Mouse (Mus musculus) hematopoietic stem cell, adult 5-6 weeks (primary cell): ENCODE measurements around the gene Edc3. TPM values are rescaled to one million over a fixed set of nuclear protein-coding genes. Genes with fewer than 3 reads are reported as not detected.

Experiments used
- ATAC-seq, 2 experiments: fragments of 125-278 bp in 1 of 2; replicated peaks in 1 of 2; 2 replicates each; pipeline ENCODE4 v1.8.0; 2016 to 2017; ENCODE audit warnings: inconsistent platforms in 2 of 2, mild to moderate bottlenecking in 2 of 2, moderate number of reproducible peaks in 2 of 2, low read depth in 1 of 2, moderate TSS enrichment in 1 of 2; ENCODE audit not compliant: low FRiP score in 2 of 2, poor library complexity in 2 of 2, severe bottlenecking in 2 of 2, insufficient read depth in 1 of 2, low TSS enrichment in 1 of 2
- total RNA-seq: library from RNA; stranded (forward); fragments of 172-1452, 232-1000 nt; gene quantifications from 2 replicates; pipeline ENCODE4 v1.2.3, GENCODE M21; 2017

Gene Edc3
- total RNA-seq, 1 experiment from 2014 or later: 5.4 TPM

- no peak for ATAC-seq
Observed at GRCm38 (mm10) chr9:57770214-57770613, 61.9 kb downstream of the Edc3 start.

- ATAC-seq: no peak
Observed at GRCm38 (mm10) chr9:57770836-57771235, 62.5 kb downstream of the Edc3 start.

GRCm38 (mm10) chr9:57773754-57774153 lies 65.4 kb downstream of the Edc3 start:
- no peak for ATAC-seq

- ATAC-seq: no peak
Observed at GRCm38 (mm10) chr9:57774168-57774567, 65.8 kb downstream of the Edc3 start.

DNA sequence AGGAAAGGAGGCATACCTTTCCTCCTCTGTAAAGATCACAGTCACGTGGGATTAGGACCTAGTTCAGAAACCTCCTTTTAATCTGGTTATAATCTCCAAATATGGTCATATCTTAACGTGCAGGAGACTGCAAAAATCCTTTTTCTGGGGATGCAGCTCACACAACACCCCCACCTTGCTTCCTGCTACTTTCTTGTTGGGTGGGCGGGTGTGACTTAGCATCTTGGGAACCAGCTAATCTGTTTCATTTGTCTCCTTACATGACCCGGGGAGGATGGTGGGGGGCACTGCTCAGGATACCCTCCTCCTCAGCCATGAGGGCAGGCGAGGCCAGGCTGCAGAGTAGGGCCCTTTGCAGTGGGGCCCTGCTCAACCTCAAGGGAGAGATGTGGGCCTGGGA lies 66.7 kb downstream of the Edc3 start:
- no peak for ATAC-seq

DNA sequence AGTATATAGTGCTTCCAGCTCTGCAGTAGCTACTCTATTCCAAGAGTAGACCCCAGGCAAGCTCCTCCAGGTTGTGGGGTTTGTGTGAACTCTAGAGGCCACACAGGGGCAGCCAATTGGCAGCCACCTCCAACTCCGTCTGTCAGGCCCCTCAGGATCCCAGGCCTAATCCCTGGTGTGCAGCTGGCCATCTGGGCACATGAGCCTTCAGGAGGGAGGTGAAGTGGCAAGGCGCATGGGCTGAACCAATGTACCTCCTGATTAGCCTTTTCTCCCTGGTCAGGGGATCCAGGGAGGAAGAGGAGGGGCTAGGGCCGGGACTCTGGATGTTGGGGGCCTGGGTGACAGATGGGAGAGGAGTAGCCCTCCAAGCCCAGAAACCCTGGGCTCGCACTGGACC lies 67.4 kb downstream of the Edc3 start:
- ATAC-seq: no peak

DNA sequence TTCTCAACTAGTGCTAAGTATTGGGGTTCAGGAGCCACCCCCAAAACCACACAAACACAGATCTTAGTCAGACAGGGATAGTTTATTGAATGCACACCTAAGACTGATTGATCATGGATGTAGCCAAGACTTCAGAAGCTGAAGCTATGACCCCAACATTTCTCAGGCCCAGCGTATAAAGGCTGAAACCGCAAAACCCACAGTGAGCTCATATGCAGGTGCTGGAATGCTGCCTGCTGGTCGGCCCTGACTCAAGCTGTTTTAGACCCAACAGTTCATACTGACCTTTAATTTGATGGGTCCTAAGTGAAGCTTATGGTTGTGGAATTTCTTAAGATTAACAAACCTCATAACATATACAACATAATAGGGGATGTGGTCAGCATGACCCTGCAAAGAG lies 74.3 kb downstream of the Edc3 start:
- no peak for ATAC-seq

DNA sequence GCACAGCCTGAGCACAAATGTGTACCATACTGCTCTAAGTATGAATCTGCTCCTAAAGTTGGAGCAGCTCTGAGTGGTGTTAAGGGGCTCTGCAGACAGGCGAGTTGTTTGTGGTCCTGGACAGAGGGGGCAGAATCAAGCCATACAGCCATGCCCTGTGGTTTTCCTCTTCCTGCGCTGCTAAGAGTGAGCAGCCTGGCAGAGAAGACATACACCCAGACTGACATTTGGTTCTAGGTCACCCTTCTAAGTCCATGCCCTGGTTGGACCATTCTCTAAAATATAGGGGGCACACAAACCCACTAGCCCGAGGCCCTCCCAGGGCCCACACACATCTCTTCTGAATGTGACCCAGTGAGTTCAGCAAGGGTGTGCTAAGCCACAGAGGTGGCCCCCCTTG lies 81.4 kb downstream of the Edc3 start:
- ATAC-seq: peak; percentile 77

DNA sequence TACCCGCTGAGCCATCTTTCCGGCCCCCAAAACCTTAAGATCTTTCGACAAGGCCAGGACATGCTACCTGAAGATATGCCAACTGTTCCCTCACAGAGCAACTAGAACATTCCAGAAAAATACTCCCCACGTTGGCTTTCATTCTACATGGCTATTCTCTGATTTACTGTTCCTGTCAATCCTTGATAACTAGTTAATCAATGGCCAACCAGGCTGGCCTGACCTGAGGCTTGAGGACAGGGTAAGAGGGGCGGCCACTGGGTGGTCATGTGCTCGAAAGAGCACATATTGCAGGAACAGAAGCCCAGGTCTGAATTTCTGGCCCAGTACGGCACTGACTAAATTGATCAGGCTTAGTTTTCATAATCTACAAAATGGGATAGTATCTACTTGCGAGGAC lies 89.1 kb downstream of the Edc3 start:
- ATAC-seq: no peak

DNA sequence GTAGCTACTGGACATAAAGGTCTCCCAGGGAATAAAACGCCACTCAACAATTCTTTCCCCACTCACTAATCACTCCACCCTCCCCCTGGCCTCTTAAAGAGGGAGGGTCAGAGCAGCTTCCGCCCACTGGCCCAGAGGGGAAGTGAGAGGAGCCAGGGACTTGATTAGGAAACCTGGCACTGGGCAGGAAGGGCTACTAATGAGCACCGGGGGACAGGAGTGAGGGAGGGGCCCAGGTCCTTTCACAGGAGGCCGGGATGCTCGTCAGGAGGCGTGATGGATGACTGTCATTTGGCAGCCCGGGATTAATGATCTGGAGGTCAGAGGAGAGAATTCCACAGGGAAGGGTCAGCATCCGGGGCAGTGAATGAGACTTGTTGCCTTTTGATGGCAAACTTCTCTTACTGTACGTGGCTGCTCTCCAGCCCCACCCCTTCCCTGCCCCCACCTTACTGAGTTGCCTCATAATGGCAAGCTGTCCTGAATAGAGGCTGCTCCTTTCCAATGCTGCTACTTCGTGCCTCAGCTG lies 90.4 kb downstream of the Edc3 start:
- peak in 1 of 2 experiments; percentile 32; a peak in 1 of 4 replicates for ATAC-seq

- ATAC-seq: peak; percentile 34 to 73
Observed at GRCm38 (mm10) chr9:57800325-57800975, 92.1 kb downstream of the Edc3 start.

Other genes with a start within 250 kb of the Edc3 start
- gene Scamp5, start 240.5 kb upstream of the Edc3 start, total RNA-seq: 0.10 TPM in 1 of 2 replicates, not detected in the other
- not detected in 2 replicates for gene Rpp25, start 204.5 kb upstream of the Edc3 start, total RNA-seq
- 54.6 and 80.4 TPM in 2 replicates for gene Cox5a, start 187.3 kb upstream of the Edc3 start, total RNA-seq
- gene Fam219b, start 171.0 kb upstream of the Edc3 start, total RNA-seq: 16.7 and 18.6 TPM in 2 replicates
- 9.9 and 11.2 TPM in 2 replicates for gene Mpi, start 155.8 kb upstream of the Edc3 start, total RNA-seq
- gene Scamp2, start 147.6 kb upstream of the Edc3 start, total RNA-seq: 15.3 and 25.0 TPM in 2 replicates
- gene Ulk3, start 119.1 kb upstream of the Edc3 start, total RNA-seq: 2.8 and 5.0 TPM in 2 replicates
- 0.15 TPM in 1 of 2 replicates, not detected in the other for gene Cplx3, start 102.3 kb upstream of the Edc3 start, total RNA-seq
- gene Lman1l, start 87.8 kb upstream of the Edc3 start, total RNA-seq: not detected in 2 replicates
- 166 and 212 TPM in 2 replicates for gene Csk, start 54.9 kb upstream of the Edc3 start, total RNA-seq
- gene Cyp1a2, start 24.8 kb upstream of the Edc3 start, total RNA-seq: not detected in 2 replicates
- not detected in 2 replicates for gene Cyp1a1, start 20.6 kb upstream of the Edc3 start, total RNA-seq
- 73.3 and 89.1 TPM in 2 replicates for gene Clk3, start 57.3 kb downstream of the Edc3 start, total RNA-seq
- 4.6 and 8.6 TPM in 2 replicates for gene Arid3b, start 128.3 kb downstream of the Edc3 start, total RNA-seq
- 24.7 and 44.2 TPM in 2 replicates for gene Ubl7, start 202.4 kb downstream of the Edc3 start, total RNA-seq
- gene Sema7a, start 231.6 kb downstream of the Edc3 start, total RNA-seq: 4.1 and 4.3 TPM in 2 replicates